Mouse (Mus musculus) layer of hippocampus, adult 11-12 months (tissue): ENCODE results near the gene Lrrc59.
"Not testable (repeated sequence)": the region's sequence is repeated elsewhere in the genome, so short reads cannot be mapped to it uniquely, and the experiment has no call there.

Experiments
- DNase-seq: peaks from one replicate; pipeline ENCODE4 v3.0.0; 2022; ENCODE audit warnings: low spot score

The Lrrc59 gene

DNA sequence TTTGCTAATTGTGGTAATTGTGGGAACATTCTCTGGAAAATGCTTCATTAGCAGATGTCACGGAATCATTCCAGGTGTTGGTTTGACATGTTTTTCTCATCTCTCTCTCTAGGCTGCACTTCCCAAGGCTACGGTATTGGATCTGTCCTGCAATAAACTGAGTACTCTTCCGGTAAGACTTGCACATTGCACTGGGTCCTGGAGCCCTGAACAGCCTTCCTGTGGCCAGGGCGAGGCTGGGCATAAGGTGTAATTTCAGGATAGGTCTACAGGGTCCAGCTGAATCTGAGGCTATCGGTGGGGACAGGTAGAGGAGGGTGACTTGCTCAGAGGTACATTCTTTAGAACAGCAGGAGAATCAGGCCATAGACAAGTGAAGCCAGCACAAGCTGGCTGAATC is 2.4 kb downstream of the Lrrc59 start:
- DNase-seq: no peak

DNA sequence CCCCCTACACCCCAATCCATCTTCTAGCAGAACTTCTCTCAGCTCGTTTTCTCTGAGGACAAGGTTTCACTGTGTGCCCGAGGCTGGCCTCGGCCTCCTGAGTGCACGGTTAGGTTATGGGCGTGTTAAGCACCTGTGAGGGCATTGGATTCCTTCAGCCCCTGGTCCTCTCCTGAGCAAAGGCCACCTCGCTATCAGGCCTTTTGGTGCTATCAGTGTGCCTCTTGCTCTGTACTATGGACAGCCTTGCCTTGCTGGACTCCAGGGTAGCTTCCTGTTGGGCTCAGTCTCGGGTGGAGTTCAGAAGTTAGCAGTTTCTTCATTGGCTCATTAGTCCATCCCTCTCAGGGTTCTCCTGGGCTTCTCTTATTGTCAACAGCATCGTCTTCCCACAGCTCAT is 3.4 kb downstream of the Lrrc59 start:
- no peak for DNase-seq

GRCm38 (mm10) chr11:94634431-94634830 is 4.9 kb downstream of the Lrrc59 start:
- DNase-seq: no peak

GRCm38 (mm10) chr11:94644461-94645219 is 15.1 kb downstream of the Lrrc59 start:
- DNase-seq: peak; percentile 56

GRCm38 (mm10) chr11:94646457-94646856 is 16.9 kb downstream of the Lrrc59 start:
- no peak for DNase-seq

DNA sequence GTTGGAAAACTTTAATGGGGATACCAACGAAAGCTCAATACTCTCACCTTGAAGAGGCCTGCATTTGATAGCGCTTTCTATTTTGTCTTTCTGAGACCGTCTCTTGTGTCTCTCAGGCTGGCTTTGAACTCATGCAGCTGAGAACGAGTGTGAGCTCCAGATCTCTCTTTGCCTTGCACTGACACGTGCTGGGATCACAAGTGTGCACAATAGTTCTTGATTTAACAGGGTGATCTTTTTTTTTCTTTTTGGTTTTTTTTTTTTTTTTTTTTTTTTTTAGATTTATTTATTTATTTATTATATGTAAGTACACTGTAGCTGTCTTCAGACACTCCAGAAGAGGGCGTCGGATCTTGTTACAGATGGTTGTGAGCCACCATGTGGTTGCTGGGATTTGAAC is 21.7 kb downstream of the Lrrc59 start:
- not testable (repeated sequence) for DNase-seq

GRCm38 (mm10) chr11:94652973-94653372 is 23.4 kb downstream of the Lrrc59 start:
- no peak for DNase-seq

GRCm38 (mm10) chr11:94653663-94654436 is 24.3 kb downstream of the Lrrc59 start, which contains the start of the genes Mrpl27 and Eme1:
Gene Mrpl27 (plus strand): TSS chr11:94653767.
Gene Eme1 (minus strand): TSS chr11:94653964.
- DNase-seq: peak; percentile 84

- no peak for DNase-seq
These were observed 31.8 kb downstream of the Lrrc59 start for GRCm38 (mm10) chr11:94661344-94661743.

DNA sequence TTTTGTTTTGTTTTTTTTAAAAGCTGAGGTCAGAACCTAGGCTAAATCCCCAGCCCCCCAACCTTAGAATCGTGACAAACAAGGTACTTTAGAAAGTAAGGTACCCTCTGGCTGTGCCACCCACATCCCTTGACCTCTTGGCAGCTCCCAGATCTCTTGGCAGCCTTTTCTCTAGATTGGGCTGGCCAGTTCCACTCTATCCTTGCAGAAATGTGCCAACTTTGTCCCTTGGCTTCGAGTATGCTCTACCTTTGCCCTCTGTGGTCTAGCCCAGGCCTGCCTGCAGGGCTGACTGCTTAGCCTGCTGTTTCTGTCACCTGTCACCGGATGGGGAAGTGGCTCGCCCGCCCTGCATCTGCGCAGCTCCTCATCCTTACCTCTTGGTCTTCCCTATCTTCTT is 35.7 kb downstream of the Lrrc59 start:
- no peak for DNase-seq

DNA sequence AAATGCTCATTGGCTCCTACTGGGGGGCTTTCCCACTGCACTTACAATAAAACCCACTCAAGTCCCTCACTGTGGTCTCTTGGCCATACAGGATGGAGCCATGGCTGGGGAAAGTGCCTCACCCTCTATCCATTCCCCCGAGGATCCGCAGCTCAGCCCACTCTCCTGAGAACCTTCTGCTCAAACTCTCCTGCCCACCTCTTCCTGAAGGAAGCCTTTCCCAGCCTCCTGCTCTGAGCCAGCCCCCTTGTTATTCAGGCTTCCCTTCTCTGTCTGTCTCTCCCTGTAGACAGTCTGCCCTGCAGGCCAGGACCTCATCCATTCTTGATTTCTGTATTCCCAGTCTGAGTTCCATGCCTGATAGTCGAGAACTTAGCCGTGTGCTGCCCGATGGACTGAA is 45.4 kb downstream of the Lrrc59 start:
- DNase-seq: no peak

GRCm38 (mm10) chr11:94675446-94675845 is 45.9 kb downstream of the Lrrc59 start:
- DNase-seq: no peak

GRCm38 (mm10) chr11:94676308-94676707 is 46.7 kb downstream of the Lrrc59 start:
- DNase-seq: no peak

GRCm38 (mm10) chr11:94676754-94677606 is 47.4 kb downstream of the Lrrc59 start, which contains the start of gene Xylt2:
Gene Xylt2 (minus strand): TSS chr11:94677515.
- peak; percentile 90 for DNase-seq

- no peak for DNase-seq
These were observed 48.1 kb downstream of the Lrrc59 start for GRCm38 (mm10) chr11:94677607-94678145.

- no peak for DNase-seq
These were observed 51.1 kb downstream of the Lrrc59 start for GRCm38 (mm10) chr11:94680639-94681038.

GRCm38 (mm10) chr11:94681640-94682039 is 52.1 kb downstream of the Lrrc59 start:
- DNase-seq: no peak

DNA sequence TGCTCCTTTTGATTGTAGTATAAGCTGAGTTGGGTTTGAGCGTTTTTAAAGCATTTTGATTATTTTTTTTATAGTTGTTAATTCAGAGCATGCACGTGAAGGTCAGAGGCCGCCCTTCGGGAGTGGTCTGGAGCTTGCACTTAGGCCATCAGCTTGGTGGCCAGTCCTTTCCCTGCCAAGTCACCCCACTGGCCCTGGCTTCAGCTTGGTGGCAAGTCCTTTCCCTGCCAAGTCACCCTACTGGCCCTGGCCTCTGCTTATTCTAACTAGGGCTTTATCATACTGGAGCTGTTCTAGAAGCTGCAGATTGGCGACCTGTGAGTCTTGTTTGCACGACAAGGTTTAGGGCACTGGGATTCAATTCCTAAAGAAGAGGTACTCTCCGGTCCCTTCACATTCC is 52.9 kb downstream of the Lrrc59 start:
- DNase-seq: no peak

- DNase-seq: no peak
These were observed 57.6 kb downstream of the Lrrc59 start for GRCm38 (mm10) chr11:94687178-94687577.

- DNase-seq: not testable (repeated sequence)
These were observed 62.9 kb downstream of the Lrrc59 start for GRCm38 (mm10) chr11:94692502-94692901.
